Mouse (Mus musculus): ENCODE data around the gene Alkbh4.

The Alkbh4 gene

DNA sequence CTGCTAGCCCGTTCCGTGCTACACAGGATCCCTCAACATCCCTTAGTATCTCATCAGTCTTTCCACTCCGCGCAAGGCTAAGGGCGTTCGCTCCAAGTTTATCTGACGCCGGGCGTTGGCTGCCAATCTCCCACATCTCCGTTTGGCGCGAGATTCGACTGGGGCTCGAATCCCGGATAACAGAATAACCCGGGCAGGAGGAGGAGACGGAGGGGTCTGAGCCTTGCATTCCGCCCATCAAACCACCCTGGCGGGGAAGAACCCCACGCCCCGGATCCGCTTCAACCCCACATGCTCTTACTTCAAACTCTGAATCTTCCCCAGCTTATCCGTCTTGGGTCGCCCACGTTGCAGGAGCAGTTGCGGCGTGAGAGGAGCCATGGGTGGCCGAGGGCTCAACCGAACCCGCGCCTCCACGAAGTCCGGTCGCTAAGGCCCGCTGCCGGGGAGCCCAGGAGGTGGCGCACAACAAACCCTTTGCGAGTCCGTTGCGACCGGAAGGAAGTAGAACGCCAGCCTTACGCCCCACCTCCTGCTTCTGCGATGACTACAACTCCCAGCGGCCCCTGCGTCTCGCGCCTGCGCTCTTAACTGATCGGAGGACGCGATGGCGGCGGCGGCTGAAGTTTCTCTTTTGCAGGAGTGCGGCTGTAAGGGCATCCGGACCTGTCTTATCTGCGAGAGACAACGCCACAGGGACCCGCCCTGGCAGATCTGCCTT lies at the start of gene Alkbh4, which contains the start of gene Lrwd1:
Gene Alkbh4 (plus strand): TSS at position 576 of the 721 bp plus-strand sequence.
Gene Lrwd1 (minus strand): TSS at position 504 of the 721 bp plus-strand sequence.
- TF ChIP-seq GATA4 (IDR thresholded peaks at IDR 0.05; ENCODE audit: insufficient replicate concordance, low read length), result peak; percentile 40; the same call in 1 of the 2 replicates

- no peak for TF ChIP-seq GATA4 (IDR thresholded peaks at IDR 0.05; ENCODE audit: insufficient replicate concordance, low read length)
Measured at GRCm38 (mm10) chr5:136086290-136086689, 49.7 kb upstream of the Alkbh4 start.

DNA sequence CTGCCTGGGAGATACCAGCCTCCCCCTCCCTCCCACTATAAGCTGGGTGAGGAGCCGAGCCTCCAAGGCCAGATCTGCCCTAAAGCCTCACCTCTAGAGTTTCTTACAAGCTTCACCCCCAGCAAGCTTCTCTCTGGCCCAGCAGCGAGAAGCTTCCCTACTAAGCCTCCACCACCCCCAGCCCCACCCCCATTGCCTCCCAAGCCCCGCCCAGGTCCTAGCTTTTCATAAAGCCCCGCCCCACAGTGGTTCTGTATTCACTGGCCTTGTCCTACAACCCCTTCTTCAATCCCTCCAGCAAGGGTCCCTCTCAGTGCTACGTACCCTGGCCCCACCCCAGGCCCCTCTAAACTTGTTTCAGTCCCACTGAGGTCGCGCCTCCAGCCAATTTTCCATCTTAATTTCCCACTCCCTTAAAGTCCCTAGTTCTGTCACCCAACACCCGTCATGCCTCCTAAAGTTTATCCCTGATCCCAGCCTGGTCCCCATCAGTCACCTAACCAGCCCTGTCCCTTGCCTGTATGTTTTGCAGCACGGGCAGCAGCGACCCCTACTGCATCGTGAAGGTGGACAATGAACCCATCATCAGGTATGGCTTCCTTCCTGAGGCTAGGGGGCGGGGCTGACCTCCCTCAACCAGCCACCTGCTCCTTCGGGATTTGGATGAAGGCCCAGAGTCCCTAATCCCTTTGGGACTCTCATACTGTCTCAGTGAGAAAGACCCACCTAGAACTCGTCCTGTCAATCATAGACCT lies 46.9 kb upstream of the Alkbh4 start:
- no peak for TF ChIP-seq GATA4 (IDR thresholded peaks at IDR 0.05; ENCODE audit: insufficient replicate concordance, low read length)

DNA sequence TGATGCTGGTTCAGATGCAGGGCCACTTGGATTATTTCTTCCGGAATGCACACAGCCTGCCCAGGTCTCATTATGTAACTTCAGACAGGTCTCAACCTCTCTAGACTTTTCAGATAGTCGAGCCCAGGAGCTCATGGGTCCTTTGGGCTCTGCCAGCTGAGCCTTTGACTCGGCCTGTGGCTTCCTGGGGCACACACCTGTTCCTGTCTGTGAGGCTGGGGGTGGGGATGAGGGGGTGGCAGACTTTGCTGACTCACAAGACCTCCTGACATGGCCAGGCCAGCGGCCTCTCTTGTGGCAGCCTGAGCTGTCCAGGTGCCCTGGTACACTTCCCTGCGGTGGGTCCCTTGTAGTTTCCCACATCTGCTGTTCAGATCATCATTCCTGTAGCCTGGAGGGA lies 44.0 kb upstream of the Alkbh4 start:
- TF ChIP-seq GATA4 (IDR thresholded peaks at IDR 0.05; ENCODE audit: insufficient replicate concordance, low read length), result no peak

DNA sequence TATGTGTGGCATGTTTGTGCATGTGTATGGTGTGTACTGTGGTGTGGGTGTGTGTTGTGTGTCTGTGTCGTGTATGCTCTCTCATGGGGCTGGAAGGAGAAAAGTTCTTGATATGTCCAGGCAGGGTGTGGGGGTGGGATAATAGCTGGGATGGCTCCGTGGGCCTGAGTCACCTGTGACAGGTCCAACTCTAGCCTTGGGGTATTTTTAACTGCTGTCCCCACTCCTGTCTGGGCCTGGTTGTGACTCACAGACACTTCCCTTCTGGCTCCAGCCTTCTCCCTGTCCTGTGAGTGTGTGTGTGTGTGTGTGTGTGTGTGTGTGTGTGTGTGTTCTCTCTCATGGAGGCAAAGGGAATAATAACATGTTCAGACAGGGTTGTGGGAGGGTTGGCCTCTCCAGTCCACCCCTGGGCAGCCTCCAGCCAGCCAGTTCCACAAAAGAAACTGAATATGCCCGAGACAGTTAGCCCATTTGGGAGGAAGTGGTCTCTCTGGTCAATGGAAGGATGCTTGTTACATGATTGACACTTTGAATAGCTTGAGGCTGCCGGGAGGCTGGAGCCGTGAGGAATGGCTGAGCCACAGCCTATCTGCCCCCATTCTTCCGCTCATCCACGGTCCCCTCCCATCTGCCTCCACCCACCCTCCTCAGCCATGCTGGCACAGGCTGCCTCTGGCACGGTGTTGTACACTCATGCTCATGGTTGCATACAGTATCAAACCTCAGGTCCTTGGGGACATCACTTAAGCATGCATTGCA lies 41.5 kb upstream of the Alkbh4 start:
- TF ChIP-seq GATA4 (IDR thresholded peaks at IDR 0.05; ENCODE audit: insufficient replicate concordance, low read length), result no peak

GRCm38 (mm10) chr5:136095089-136095488 lies 40.9 kb upstream of the Alkbh4 start:
- TF ChIP-seq GATA4 (IDR thresholded peaks at IDR 0.05; ENCODE audit: insufficient replicate concordance, low read length), result no peak

DNA sequence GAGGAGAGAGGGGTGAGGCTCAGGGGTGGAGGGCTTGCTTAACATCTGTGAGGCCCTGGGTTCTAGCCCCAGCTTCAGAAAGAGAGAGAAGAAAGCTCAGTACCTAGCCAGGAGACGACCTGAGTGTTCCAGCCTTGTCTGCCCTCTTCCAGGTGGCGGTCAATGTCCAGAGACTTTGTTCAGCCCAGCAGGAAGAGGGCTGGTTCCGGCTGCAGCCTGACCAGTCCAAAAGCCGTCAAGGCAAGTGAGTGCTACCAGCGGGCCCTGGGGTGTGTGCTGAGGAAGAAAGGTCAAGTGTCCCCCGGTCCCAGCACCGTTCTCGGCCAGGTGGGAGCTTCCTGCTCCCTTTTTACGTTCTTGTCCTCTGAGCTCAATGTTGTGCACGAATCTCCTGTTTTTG lies 37.4 kb upstream of the Alkbh4 start:
- no peak for TF ChIP-seq GATA4 (IDR thresholded peaks at IDR 0.05; ENCODE audit: insufficient replicate concordance, low read length)

DNA sequence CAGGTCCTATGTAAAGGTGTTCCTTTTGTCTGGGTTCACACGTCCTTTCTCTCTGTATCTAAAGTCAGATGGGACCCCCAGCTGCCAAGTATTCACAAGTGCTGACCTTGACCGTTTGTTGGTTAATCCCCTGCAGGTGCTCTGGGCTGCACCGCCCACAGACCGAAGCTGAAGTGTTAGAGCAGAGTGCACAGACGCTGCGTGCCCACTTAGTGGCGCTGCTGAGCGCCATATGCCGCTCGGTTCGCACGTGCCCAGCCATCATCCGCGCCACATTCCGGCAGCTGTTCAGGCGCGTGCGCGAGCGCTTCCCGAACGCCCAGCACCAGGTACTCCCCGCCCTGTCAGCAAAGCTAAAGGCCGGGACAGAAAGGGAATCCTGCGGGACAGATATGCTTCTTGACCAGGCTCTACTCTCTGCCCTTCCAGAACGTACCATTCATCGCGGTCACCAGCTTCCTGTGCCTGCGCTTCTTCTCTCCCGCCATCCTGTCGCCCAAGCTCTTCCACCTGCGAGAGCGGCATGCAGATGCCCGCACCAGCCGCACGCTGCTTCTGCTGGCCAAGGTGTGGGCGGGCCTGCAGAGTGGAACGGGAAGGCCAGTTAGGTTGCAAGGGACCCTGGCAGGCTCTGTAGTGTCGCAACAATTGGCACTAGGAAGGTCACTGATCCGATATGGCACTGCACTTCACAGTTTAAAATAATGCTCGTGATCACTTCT lies 33.7 kb upstream of the Alkbh4 start:
- no peak; the same call in 1 of the 2 replicates for TF ChIP-seq GATA4 (IDR thresholded peaks at IDR 0.05; ENCODE audit: insufficient replicate concordance, low read length)

DNA sequence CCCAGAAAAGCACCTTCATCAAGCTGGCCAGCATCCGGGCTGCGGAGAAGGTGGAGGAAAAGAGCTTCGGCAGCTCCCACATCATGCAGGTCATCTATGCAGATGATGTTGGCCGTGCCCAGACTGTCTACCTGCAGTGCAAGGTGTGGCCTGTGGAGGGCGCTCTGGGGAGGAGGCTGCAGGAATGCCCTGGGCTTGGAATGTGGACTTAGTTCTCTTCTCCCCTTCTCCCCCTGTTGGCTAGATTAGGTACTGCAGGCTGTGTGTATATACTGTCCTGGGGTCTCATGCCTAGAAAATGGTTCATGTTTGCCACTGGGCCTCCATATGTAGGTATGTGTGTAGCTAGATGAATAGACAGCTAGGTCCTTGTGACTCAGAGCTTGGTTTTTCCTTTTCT lies 31.4 kb upstream of the Alkbh4 start:
- TF ChIP-seq GATA4 (IDR thresholded peaks at IDR 0.05; ENCODE audit: insufficient replicate concordance, low read length), result no peak

GRCm38 (mm10) chr5:136108486-136108885 lies 27.5 kb upstream of the Alkbh4 start:
- no peak for TF ChIP-seq GATA4 (IDR thresholded peaks at IDR 0.05; ENCODE audit: insufficient replicate concordance, low read length)

- TF ChIP-seq GATA4 (IDR thresholded peaks at IDR 0.05; ENCODE audit: insufficient replicate concordance, low read length), result no peak
Measured at GRCm38 (mm10) chr5:136109042-136109441, 26.9 kb upstream of the Alkbh4 start.

GRCm38 (mm10) chr5:136115891-136116783 lies 19.8 kb upstream of the Alkbh4 start, which contains the start of gene Polr2j:
Gene Polr2j (plus strand): TSS chr5:136116631.
- peak; percentile 73; the same call in 1 of the 2 replicates for TF ChIP-seq GATA4 (IDR thresholded peaks at IDR 0.05; ENCODE audit: insufficient replicate concordance, low read length)

DNA sequence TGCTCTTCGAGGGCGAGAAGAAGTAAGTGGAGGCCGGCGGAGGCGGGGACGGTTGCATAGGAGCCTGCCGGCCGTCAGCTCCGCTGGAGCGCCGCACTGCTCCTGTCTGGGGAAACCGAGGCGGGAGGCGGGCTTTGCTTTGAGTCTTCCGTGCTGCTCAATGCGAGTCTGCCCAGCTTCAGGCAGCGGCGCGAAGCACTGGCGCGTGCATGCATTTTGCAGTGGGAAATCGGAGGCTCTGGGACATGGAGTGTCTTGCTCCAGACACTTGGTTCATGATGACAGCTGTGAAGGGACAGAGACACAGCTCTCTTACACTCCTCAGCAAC lies 19.2 kb upstream of the Alkbh4 start:
- no peak for TF ChIP-seq GATA4 (IDR thresholded peaks at IDR 0.05; ENCODE audit: insufficient replicate concordance, low read length)

GRCm38 (mm10) chr5:136122165-136122564 lies 13.8 kb upstream of the Alkbh4 start:
- TF ChIP-seq GATA4 (IDR thresholded peaks at IDR 0.05; ENCODE audit: insufficient replicate concordance, low read length), result no peak
